Mouse (Mus musculus): ENCODE results near the gene Pjvk. TPM values are rescaled to one million over a fixed set of nuclear protein-coding genes. Genes with fewer than 3 reads are reported as not detected.

Gene Pjvk
- polyA plus RNA-seq, 2 experiments = not detected

- no peaks in the 10 kb centered on the region for H3K36me3 ChIP-seq (replicated peaks; ENCODE audit: control insufficient read depth, insufficient read depth, low read depth)
- H3K4me3 ChIP-seq (ENCODE audit: insufficient read depth in 1 of 2, low read depth in 2 of 2, low read length in 2 of 2) = peak overlapping the region; percentile 56 to 58
- ATAC-seq (ENCODE audit: insufficient read depth) (no peak), DNase-seq (ENCODE audit: low read depth in 3 of 3, low spot score in 3 of 3) (no peak)
- H3K27me3 ChIP-seq (ENCODE audit: control insufficient read depth, insufficient read depth, low read length) = no peaks in the 10 kb centered on the region
- TF ChIP-seq EP300 (IDR thresholded peaks at IDR 0.05; ENCODE audit: low read depth) = no peak
- no peak for TF ChIP-seq CTCF (IDR thresholded peaks at IDR 0.05; ENCODE audit: low read depth)
- H3K27ac ChIP-seq = peak overlapping the region; percentile 29; the same call in 1 of the 2 replicates
- WGBS (ENCODE audit: insufficient replicate concordance) = 17% methylated on average over 9 of the region's 9 CpGs
- H3K4me2 ChIP-seq (ENCODE audit: low read depth) = peak overlapping the region; percentile 88
- H3K4me1 ChIP-seq (replicated peaks; ENCODE audit: control insufficient read depth in 2 of 2, insufficient read depth in 2 of 2, low read length in 1 of 2) = peaks cover 10 to 17% of the 10 kb centered on the region in 2 experiments
- H3K9ac ChIP-seq (replicated peaks) = peak overlapping the region; percentile 70
- H3K9me3 ChIP-seq (ENCODE audit: control insufficient read depth, low read length) = no peaks in the 10 kb centered on the region
These were observed 24.0 kb downstream of the Pjvk start for GRCm38 (mm10) chr2:76672134-76672745.

- Histone ChIP-seq H3K4me1 (replicated peaks; ENCODE audit: control insufficient read depth in 2 of 2, insufficient read depth in 2 of 2, low read length in 1 of 2) (peaks cover 10 to 17% of the 10 kb centered on the region in 2 experiments), H3K9ac (replicated peaks) (peak within 1 kb of the TSS; percentile 70), H3K9me3 (ENCODE audit: control insufficient read depth, low read length) (no peaks in the 10 kb centered on the region), H3K4me2 (ENCODE audit: low read depth) (peak within 1 kb of the TSS; percentile 88), H3K36me3 (replicated peaks; ENCODE audit: control insufficient read depth, insufficient read depth, low read depth) (no peaks in the 10 kb centered on the region), H3K27ac (peak within 1 kb of the TSS; percentile 29), H3K4me3 (ENCODE audit: insufficient read depth in 1 of 2, low read depth in 2 of 2, low read length in 2 of 2) (peak within 1 kb of the TSS; percentile 56 to 58), H3K27me3 (ENCODE audit: control insufficient read depth, insufficient read depth, low read length) (no peaks in the 10 kb centered on the region)
- peak; percentile 87 for ATAC-seq (ENCODE audit: insufficient read depth)
- DNase-seq (ENCODE audit: low read depth in 3 of 3, low spot score in 3 of 3) = peak; percentile 76 to 81 (median 79)
- under 1% methylated on average over 17 of the region's 17 CpGs for WGBS (ENCODE audit: insufficient replicate concordance)
- TF ChIP-seq CTCF (IDR thresholded peaks at IDR 0.05; ENCODE audit: low read depth) = no peak
These were observed 24.7 kb downstream of the Pjvk start, which contains the start of gene Fkbp7 for GRCm38 (mm10) chr2:76672966-76673392. TSS of gene Fkbp7 (minus strand) at chr2:76673116.

DNA sequence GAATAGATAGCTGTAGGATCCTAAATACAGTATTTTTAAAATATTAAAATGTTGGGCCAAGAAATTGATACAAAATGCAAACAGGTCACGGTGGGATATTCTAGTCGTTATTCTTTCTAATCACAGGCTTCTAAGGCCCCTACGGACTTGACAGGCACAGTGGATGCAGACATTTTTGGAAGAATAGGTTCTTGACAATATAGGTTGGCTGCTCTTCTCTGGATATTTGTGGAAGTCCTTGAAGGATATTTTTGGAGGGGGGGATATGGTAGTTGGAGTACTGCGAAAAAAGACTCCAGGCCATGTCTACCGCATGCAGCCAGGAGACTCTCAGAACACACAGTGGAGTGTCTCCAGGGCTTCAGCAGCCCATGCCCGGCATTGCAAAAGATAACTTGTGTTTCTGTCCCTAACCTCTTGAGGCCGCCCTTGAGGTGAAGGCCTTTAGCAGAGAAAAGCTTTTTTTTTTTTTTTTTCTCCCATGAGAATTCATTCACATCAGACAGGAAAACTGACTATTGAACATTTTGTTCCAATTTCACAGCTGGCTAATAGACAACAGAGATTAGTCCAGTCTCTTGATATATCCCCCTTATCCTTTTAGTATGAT is 25.3 kb downstream of the Pjvk start:
- peak overlapping the region in 1 of 2 experiments; percentile 56; a peak in 2 of 4 replicates for H3K4me3 ChIP-seq (ENCODE audit: insufficient read depth in 1 of 2, low read depth in 2 of 2, low read length in 2 of 2)
- H3K9me3 ChIP-seq (ENCODE audit: control insufficient read depth, low read length) = no peaks in the 10 kb centered on the region
- ATAC-seq (ENCODE audit: insufficient read depth) = peak; percentile 26; the same call in 1 of the 2 replicates
- DNase-seq (ENCODE audit: low read depth in 3 of 3, low spot score in 3 of 3) = peak; percentile 45 to 53 (median 47)
- peaks cover 10 to 17% of the 10 kb centered on the region in 2 experiments for H3K4me1 ChIP-seq (replicated peaks; ENCODE audit: control insufficient read depth in 2 of 2, insufficient read depth in 2 of 2, low read length in 1 of 2)
- H3K4me2 ChIP-seq (ENCODE audit: low read depth) = peak overlapping the region; percentile 88
- peak overlapping the region; percentile 25 for H3K27ac ChIP-seq
- no peak overlapping the region for H3K9ac ChIP-seq (replicated peaks)
- H3K27me3 ChIP-seq (ENCODE audit: control insufficient read depth, insufficient read depth, low read length) = no peaks in the 10 kb centered on the region
- TF ChIP-seq EP300 (IDR thresholded peaks at IDR 0.05; ENCODE audit: low read depth) = no peak
- peak; percentile 59 for TF ChIP-seq CTCF (IDR thresholded peaks at IDR 0.05; ENCODE audit: low read depth)
- WGBS (ENCODE audit: insufficient replicate concordance) = 30% methylated on average over 7 of the region's 7 CpGs
- H3K36me3 ChIP-seq (replicated peaks; ENCODE audit: control insufficient read depth, insufficient read depth, low read depth) = no peaks in the 10 kb centered on the region

GRCm38 (mm10) chr2:76674725-76675427 is 26.6 kb downstream of the Pjvk start, which contains the start of gene Plekha3:
TSS of gene Plekha3 (plus strand) at chr2:76675281.
- peak; percentile 71 for ATAC-seq (ENCODE audit: insufficient read depth)
- Histone ChIP-seq H3K4me2 (ENCODE audit: low read depth) (peak within 1 kb of the TSS; percentile 80), H3K9me3 (ENCODE audit: control insufficient read depth, low read length) (no peaks in the 10 kb centered on the region), H3K4me1 (replicated peaks; ENCODE audit: control insufficient read depth in 2 of 2, insufficient read depth in 2 of 2, low read length in 1 of 2) (peaks cover 10 to 17% of the 10 kb centered on the region in 2 experiments), H3K27me3 (ENCODE audit: control insufficient read depth, insufficient read depth, low read length) (no peaks in the 10 kb centered on the region), H3K9ac (replicated peaks) (peak within 1 kb of the TSS; percentile 72), H3K36me3 (replicated peaks; ENCODE audit: control insufficient read depth, insufficient read depth, low read depth) (no peaks in the 10 kb centered on the region), H3K4me3 (ENCODE audit: insufficient read depth in 1 of 2, low read depth in 2 of 2, low read length in 2 of 2) (peak within 1 kb of the TSS; percentile 70 to 87), H3K27ac (peak within 1 kb of the TSS; percentile 51; the same call in 1 of the 2 replicates)
- 3% methylated on average over 47 of the region's 52 CpGs for WGBS (ENCODE audit: insufficient replicate concordance)
- TF ChIP-seq EP300 (IDR thresholded peaks at IDR 0.05; ENCODE audit: low read depth) (no peak), CTCF (IDR thresholded peaks at IDR 0.05; ENCODE audit: low read depth) (no peak)
- peak in 2 of 3 experiments; percentile 45 to 46 for DNase-seq (ENCODE audit: low read depth in 3 of 3, low spot score in 3 of 3)

Data from liver, embryonic 14.5 days (tissue).